Mouse (Mus musculus): ENCODE measurements around the gene Cbr2. TPM values are rescaled to one million over a fixed set of nuclear protein-coding genes. Genes with fewer than 3 reads are reported as not detected.

The Cbr2 gene
- total RNA-seq, 4 experiments from 2014 or later, result 6.1 to 30.8 (median 10.4) TPM

DNA sequence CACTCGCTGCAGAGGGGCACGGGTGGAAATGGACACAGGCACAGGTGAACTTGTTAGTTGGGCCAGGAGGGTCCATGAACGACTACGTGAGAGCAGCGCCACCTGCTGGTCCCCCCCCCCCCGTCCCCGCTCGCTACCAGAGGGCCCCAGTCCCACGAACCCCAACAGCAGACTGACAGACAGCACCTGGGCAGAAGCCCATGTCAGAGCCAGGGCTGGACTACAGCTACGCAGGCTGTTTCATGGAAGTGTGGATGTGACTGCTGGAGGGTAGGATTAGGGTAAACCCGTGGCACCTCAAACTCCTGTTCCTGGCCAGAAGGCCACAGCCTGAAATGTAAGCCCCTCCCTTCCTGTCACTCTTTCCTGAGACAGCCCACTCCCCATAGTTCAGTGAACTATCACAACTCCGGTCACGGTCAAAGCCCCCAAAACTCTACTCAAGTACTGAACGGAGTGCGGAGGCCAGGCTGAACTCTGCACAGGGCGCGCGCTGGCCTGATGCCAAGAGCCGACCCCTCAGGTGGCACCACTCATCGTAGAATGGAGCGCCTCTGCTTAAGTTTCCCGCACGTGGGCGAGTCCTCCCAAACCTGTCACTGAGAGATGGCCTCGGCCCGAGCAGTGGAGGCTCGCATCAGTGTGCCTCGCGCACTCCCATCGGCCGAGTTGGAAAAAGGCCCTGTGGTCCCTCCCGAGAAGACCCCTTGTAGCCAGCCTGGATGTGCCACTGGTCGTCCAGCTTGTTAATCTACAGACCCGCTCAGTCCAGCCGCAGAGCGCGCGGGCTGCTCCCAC lies 18.9 kb downstream of the Cbr2 start:
- peak in 1 of 2 experiments; percentile 54 for DNase-seq (ENCODE audit: low spot score in 2 of 2)

DNA sequence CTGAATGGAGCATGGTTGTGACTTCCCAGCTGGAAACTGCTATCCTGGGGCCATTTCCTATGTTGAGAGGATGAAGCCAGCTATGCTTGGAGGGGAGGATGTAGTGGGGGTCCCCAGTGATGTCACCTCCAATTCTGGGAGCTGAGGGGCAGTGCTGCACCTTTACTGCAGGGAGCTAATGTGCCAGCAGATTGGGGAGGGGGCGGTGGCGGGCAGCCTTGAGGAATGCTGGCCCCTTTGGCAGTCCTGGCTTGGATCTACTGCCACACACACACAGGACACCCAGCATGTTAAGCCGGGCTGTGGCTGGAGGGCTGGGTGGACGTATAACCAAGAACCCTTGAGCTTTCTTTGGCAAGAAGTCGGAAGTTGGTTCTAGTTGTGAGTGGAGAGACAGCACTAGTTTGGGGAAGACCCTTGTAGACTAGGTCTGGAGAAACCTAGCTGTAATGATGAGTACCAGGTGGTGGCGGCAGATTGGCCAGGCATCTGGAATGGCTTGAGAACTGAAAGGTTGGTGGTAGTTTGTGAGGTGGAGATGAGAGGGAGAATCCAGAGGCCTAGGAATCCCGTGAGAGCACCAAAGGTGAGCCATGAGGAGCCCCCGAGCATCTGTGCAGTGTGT lies 19.8 kb downstream of the Cbr2 start:
- DNase-seq (ENCODE audit: low spot score in 2 of 2), result no peak

DNA sequence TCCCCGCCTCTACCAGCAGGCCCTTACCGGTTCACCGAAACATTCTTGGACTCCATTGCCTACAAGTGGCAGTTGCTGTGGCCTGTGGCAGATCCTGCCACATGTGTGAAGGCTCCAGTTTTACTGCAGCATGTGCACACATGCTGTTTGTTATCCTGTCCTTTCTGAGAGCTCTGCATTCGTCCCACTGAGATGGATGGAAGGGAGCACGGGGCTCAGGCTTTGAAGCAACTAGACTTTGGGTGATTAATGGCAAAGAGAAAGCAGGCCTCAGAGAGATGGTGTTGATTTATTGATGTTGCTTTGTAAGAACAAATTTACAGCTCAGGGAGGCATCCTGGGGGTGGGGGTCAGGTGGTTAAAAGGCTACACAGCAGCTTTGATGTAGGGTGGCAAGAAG lies 21.2 kb downstream of the Cbr2 start:
- no peak for DNase-seq (ENCODE audit: low spot score in 2 of 2)

DNA sequence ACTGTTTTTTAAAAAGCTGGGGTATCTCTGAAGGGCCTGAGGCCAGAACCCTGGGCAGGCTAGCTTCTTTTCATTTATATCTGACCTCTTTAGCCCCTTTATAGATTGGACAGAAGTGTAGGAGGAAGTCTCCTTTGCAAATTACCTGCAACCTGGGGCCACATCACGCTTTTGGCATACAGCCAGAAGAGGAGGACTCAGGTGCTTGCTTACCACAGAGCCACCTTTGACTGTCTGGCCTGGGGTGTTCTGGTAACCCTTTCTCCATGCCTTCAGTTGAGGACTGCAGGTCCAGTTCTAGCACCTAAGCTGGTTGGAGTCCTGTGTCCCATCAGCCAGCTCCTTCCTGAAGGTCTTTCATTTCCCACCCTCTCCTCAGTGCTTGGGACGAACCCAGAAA lies 22.4 kb downstream of the Cbr2 start:
- no peak for DNase-seq (ENCODE audit: low spot score in 2 of 2)

DNA sequence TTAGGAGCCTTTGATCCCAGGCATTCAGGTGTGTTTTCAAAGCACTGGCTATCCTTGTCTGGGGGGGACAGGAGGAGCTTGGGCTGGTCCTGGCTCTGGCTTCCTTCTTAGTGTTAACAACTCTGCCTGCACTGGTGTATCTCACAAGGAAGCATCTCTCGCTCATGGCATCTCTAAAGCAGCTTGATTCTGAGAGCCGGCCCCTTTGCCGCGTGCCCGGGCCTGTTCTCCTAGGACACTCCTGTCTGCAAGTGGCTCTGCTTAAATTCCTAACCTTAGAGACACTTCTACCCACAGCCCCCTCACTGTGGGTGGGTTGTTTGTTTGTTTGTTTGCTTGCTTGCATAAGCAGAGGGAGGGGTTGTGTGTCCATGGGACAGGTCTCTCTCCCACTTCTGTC lies 23.9 kb downstream of the Cbr2 start:
- no peak for DNase-seq (ENCODE audit: low spot score in 2 of 2)

DNA sequence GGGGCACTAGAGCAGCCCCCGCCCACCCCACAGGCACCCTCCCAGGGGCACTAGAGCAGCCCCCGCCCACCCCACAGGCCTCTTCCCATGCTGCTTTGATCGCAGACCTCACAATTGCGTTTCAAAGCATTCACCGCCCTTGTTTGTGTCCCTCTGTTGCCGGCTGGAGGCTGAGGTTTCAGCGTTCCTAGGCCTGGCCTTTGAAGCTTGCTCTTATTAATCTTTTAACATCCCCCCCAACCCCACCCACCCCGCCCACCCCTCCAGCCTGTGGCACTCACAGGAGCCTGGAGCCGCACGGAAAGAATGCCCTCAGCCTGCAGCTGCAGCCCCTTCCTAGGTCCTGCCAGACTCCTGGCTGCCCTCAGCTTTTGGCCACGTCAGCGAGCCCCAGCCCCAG lies 24.7 kb downstream of the Cbr2 start:
- no peak for DNase-seq (ENCODE audit: low spot score in 2 of 2)

DNA sequence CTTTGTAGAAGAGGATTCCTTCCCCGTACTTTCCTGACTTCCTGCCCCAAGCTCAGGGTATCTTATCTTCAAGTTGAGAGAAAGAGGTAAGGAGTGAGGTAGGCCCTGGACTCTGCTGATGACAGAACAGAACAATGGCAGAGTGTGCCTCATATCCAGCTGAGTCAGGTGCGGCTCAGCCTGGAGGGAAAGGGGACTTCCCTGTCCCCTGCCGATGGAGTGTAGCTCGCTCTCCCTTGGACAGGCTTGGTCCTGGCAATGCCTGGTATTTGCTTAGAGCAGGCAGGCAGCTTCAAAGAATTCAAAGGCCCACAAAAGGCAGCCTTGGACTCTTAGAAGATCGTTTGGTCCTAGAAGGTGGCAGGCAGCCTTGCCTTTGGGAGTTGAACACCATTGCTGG lies 25.8 kb downstream of the Cbr2 start:
- DNase-seq (ENCODE audit: low spot score in 2 of 2), result no peak

DNA sequence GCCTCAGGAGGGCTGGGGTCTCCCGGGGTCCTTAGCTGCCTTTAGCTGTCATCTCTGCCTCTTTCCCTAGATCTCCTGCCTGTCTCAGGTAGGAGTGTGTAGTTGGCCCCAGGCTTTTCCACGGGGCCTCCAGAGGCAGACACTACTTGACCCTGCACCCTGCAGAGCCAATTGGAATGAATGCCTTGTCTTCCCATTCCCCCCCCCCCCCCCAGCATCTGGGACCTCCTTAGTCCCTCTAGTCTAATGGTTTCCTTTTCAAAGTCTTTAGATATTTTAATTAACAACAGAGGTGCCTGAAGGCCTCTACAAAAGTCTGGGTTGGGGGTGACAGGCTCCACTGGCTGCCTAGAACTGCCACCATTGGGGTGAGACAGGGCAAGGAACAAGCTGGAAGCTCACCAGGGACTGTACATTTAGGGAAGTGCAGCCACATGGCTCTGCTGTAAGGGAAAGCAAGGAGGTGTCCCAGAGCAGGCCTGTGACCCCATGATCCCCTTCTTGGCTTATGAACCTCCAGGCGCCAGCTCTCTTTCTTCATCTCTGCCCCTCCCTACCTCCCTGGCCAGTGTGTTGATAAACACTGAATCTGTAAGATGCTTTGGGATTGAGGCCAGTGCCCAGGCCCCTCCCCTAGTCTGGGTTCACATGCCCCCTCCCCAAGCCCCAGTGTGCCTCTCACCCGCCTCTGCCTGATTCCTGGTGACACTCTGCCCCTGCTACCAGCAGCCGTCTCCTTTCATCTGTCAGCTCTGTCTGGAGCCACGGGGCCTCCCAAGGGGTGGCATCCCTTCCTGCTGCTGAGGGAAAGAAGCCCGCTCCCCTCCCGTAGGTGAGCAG lies 27.2 kb downstream of the Cbr2 start:
- DNase-seq (ENCODE audit: low spot score in 2 of 2), result no peak

DNA sequence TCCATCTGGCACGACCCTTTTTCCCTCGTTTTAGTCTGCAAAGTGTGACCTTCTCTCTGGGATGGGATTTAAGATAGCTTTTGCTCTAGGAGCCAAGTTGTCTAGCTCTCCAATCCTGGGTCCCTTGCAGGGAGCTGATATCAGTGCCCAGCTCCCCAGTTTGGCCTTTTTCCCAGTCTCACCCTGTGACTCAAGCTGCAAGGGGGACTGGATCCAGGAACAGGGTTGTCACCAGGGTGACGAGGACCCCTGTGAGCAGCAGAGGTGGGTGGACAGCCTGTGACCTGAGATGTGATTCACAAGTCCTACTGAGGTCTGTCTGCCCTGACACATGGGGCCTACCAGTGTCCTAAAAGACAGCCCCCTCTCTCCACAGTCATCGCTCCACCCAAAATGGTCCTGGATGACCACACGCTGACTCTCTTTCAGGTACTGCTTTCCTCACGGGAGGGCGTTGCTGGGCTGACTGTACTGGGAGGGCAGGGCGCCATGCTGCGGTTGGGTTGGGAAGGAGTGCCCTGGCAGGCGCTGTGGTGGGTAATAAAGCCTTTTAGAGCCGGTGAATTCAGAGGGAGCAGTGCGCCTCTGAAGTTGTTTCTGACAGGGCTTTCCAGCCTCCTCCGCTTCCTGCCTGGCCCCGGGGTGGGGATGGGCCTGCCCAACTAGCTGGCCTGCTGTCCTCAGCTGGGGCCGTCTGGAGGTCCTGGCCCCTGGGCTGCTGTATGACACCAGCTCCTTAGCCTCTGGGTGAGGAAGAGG lies 28.0 kb downstream of the Cbr2 start:
- no peak for DNase-seq (ENCODE audit: low spot score in 2 of 2)

DNA sequence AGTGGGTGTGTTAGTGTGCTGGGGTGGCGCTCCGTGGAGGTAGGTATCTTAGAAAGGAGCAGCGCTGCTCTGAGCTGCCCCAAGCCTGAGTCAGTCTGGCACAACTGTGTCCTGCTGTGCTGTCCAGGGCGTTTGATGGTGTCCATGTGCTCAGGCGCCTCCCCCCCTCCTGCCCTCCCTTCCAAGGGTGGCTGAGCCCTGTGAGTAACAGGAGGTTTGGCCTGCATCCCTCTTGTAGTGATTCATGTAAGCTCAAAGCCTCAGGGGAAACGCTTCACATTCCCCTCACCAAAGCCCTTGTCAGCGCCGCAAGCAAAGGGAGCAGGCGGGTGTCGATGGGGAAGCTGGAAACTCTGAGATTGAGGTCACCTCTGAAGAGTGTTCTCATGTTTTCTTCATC lies 34.2 kb downstream of the Cbr2 start:
- peak; percentile 51 to 63 for DNase-seq (ENCODE audit: low spot score in 2 of 2)

DNA sequence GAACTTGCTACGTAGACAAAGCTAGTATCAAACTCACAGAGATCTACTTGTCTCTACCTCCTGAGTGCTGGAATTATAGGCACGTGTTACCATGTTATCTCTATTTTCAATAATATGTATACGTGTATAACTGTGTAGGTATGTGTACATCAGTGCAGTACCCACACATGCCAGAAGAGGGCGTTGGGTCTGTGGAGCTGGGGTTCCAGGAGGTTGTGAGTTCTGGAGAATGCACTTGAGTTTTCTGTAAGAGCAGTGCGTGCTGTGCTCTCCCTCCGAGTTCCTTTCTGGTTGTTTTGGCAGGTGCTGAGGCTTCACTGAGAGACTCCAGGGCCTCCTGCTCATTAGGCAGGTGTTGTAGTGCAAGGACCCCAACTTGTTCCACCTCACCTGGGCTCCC lies 35.3 kb downstream of the Cbr2 start:
- no peak for DNase-seq (ENCODE audit: low spot score in 2 of 2)

DNA sequence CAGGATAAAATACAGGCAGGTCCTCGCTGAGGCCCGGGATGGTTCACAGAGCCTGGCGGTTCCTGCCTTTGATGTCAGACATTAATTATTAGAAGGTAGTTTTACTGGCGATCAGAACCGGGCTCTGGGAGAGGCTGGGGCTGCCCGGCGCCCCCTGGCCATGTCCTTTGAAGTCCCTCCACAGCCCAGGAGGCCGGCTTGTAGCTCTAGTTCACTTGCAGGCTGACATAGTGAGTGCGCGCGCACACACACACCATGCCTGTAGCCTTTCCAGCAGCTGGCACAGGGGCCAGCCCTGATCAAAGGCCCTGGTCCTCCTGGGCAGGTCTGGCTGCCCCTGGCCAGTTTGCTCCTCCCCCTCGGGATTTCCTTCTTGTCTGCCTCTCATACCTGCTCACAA lies 36.3 kb downstream of the Cbr2 start:
- DNase-seq (ENCODE audit: low spot score in 2 of 2), result no peak

DNA sequence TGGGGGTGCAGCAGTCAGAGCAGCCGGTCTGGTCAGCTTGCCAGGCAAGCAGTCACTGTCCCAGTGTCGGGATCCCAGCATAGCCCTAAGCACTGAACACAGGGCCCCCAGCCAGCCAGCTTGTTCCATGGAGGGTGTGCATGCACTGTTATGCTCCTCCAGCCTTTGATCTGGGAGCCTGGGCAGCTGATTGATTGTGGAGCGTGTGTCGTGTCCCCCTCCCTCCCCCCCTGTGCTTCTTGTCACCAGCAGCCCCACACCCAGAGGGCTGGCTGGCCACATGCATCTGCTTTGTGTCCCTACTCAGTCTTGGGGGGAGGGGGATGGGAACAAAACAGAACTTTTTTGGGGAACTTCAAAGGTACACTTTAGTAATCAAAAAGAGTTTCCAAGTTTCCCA lies 36.7 kb downstream of the Cbr2 start:
- no peak for DNase-seq (ENCODE audit: low spot score in 2 of 2)

DNA sequence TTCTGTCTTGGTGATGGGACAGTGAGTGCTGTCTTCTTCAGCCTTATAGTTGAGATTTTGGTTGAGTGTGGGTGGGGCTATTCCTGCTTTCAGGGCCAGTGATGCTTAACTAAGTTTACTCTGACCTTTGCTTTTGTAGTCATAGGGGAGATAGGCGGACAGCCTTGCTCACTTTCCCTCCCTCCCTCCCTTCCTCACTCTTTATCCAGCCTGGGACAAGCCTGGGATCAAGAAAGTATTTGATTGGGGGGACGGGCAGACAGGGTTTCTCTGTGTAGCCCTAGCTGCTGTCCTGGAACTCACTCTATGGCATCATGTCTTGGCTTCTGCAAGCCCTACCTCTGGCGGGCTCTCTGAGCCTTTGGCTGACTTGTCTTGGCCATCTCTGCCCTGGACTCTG lies 38.5 kb downstream of the Cbr2 start:
- no peak for DNase-seq (ENCODE audit: low spot score in 2 of 2)

DNA sequence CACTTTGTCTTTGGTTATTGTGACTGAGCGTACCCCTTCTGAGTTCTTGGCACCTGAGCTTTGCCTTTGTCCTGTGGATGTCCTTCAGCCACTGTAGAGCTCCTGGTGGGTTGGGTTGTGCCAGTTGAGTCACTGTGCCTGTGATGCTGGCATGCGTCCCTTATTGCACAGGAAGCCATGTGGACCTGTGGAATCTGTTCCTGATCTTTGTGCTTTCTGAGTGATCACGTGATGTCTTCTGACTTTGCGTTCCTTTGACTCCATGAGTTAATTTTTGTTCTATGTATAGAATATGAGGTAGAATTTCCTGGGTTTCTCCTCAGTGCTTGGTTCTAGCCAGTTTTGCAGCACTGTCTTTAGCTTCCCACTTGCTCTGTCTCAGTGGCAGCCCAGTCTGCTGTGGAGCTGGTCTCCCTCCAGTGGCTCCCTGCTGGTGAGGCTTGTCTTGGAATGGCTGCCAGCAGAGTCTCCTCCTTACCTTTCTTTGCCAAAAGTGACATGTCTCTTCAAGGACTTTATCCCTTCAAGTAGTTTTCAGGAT lies 39.4 kb downstream of the Cbr2 start:
- no peak for DNase-seq (ENCODE audit: low spot score in 2 of 2)

DNA sequence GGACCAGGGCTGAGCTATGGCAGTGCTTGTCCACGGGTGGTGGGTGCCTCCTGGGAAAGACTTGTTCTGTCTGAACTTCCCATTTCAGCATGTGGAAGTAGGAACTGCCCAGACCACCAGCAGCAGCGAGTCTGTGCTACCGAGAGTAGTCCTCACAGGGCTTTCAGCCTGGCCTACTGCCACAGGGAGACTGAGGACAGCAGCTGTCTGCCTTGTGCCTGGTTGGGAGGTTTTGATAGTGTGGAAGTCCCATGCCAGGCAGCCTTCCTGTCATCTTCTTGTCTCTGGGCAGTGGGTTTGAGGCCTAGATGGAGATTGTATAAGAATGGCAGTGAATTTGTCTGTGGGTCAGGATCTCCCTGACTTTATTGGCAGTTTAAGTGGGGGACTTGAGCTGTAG lies 42.5 kb downstream of the Cbr2 start:
- no peak for DNase-seq (ENCODE audit: low spot score in 2 of 2)

DNA sequence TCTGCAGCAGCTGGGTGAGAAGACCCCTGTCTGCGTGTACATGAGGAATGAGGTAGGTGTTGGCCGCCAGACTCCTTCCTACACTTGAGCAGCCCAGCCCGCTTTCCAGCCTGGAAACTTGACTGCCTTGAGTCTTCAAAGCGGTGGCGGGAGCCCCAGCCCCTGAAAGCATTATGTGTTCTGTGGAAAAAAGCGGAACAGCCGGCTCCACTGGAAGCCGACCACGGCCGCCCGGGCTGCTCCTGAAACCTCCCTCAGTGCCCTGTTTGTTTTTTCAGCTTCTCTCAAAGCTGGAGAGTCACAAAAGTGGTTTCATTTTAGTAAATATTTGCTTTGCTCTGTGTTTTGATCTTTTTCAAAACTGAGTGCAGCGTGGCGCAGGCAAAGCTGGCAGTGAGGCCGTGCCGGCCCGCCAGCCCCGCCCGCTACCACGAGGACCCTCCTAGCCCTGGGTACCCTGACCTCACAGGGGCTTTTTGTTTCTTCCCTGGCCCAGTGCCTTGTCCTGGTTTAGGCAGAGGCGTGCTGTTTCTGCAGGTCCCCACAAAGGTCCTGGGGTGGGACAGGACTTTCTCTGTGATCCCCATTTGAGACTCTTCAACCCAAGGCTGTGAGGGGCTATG lies 45.2 kb downstream of the Cbr2 start:
- DNase-seq (ENCODE audit: low spot score in 2 of 2), result no peak

DNA sequence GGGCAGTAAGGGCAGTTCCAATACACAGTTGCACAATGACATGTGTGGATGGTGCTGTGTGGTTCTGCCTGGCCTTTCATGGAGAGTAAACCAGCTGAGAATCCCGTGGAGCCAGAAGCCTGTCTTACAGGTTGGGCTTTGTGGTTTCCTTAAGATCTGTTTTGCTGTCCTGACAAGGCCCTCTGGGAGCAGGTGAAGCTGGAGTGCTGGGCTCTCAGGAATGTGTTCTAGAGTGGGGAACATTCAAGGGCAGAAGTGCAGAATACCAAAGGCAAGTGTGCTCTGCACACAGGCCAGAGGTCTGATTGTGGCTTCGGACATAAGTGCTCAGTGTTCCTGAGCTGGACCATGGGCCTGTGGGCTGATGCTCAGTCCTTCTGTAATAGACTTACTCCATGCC lies 47.3 kb downstream of the Cbr2 start:
- DNase-seq (ENCODE audit: low spot score in 2 of 2), result no peak

DNA sequence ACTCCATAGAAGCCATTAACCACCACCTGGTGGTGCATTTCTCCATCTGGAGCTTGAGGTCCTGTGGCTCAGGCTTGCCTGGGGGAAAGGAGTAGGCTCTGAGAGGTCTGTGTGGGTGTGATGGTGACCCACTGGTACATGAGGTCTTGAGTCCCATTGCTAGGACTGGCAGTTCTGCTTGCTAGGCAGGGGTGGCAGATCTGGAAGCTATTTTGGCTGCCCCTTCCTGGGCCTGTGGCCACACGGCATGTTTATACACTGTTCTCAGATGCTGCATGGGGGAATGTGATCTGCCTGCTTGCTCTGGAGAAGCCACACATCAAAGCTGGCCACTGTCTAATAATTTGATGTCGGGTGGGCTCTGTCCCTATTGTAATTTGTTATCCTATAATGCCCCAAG lies 47.8 kb downstream of the Cbr2 start:
- peak; percentile 33 to 36 for DNase-seq (ENCODE audit: low spot score in 2 of 2)

DNA sequence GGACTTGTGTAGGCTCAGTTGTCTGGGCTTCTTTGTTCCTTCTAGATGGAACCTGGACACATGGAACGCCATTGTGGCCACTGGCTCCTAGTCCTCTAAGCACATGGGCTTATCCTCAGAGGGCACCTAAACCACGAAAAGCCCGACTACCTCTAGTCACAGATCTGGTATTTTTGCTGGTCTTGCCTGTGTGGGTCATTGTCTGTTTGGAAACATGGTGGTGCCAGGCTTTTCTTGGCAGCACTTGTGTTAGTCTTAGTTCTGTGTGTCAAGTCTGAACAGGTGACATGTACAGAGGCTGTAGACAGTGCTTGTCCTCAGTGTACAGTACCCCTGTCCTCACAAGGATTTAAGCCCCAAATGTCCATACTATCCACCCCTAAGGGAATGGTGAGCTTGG lies 48.4 kb downstream of the Cbr2 start:
- DNase-seq (ENCODE audit: low spot score in 2 of 2), result no peak

DNA sequence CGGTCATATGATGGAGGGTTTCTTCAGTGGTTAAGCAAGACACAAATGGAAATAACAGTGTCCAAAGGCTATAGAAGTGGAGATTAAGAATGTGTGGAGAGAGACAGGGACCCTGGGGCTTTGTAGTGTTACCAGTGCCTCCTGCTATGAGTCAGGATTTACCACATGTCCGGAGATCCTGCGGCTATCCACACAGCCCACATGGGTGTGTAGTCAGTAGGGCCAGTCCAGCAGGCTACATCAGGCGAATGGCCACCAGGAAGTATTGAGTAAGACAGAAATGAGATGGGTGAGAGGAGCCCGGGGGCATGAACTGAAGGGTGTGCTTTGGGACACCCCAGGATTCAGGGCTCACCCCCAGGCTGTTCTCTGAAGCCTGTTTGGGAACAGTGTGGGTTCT lies 49.2 kb downstream of the Cbr2 start:
- DNase-seq (ENCODE audit: low spot score in 2 of 2), result no peak

Data from gastrocnemius, adult 8-10 months (tissue).